Mouse (Mus musculus) limb, embryonic 14.5 days (tissue): Measurements from ENCODE around the gene Ccl21b. TPM values are rescaled to one million over a fixed set of nuclear protein-coding genes. Genes with fewer than 3 reads are reported as not detected.
"Not testable (repeated sequence)": the region's sequence is repeated elsewhere in the genome, so short reads cannot be mapped to it uniquely, and the experiment has no call there.

Experiments
- ATAC-seq: fragments of 200-750 bp; cut with Nextera tagmentation; 2 replicates; pipeline ENCODE4 v1.8.0; 2017; ENCODE audit warnings: low read depth, moderate number of reproducible peaks, moderate TSS enrichment; ENCODE audit not compliant: low FRiP score
- DNase-seq: peaks from one replicate; pipeline ENCODE4 v3.0.0-alpha.2; 2015; ENCODE audit warnings: low spot score
- H3K27ac ChIP-seq: fragments of 300-500 bp; sonication (generic); replicated peaks from 2 replicates; pipeline ENCODE4 v1.5.1; 2014; ENCODE audit warnings: low read depth, mild to moderate bottlenecking, low read length, moderate library complexity, mixed read lengths
- H3K27me3 ChIP-seq: fragments of 300-500 bp; sonication (generic); 2 replicates; pipeline ENCODE4 v1.6.1; 2014; ENCODE audit warnings: low read length, mixed read lengths; ENCODE audit not compliant: control insufficient read depth, insufficient read depth
- H3K36me3 ChIP-seq: fragments of 300-500 bp; sonication (generic); 2 replicates; pipeline ENCODE4 v1.6.1; 2014; ENCODE audit warnings: mild to moderate bottlenecking, low read length, moderate library complexity, mixed read lengths; ENCODE audit not compliant: control insufficient read depth, insufficient read depth
- H3K4me1 ChIP-seq: fragments of 300-500 bp; sonication (generic); 2 replicates; pipeline ENCODE4 v1.6.1; 2014; ENCODE audit warnings: antibody characterized with exemption, low read length, mixed read lengths; ENCODE audit not compliant: control insufficient read depth, insufficient read depth
- H3K4me2 ChIP-seq: fragments of 300-500 bp; sonication (generic); replicated peaks from 2 replicates; pipeline ENCODE4 v1.6.1; 2014; ENCODE audit warnings: low read depth, mild to moderate bottlenecking, low read length, moderate library complexity; ENCODE audit not compliant: severe bottlenecking
- H3K4me3 ChIP-seq: fragments of 300-500 bp; sonication (generic); replicated peaks from 2 replicates; pipeline ENCODE4 v1.5.1; 2014; ENCODE audit warnings: low read length
- H3K9ac ChIP-seq: fragments of 300-500 bp; sonication (generic); 2 replicates; pipeline ENCODE4 v1.6.1; 2014; ENCODE audit warnings: mild to moderate bottlenecking, low read depth, low read length, moderate library complexity; ENCODE audit not compliant: severe bottlenecking
- H3K9me3 ChIP-seq: fragments of 300-500 bp; sonication (generic); 2 replicates; pipeline ENCODE4 v1.6.1; 2016; ENCODE audit warnings: low read length; ENCODE audit not compliant: control insufficient read depth
- WGBS: fragments of 180-500 bp; shearing (Covaris S2); extraction: QIAGEN DNeasy Blood & Tissue Kit; methylation state at CpG from one replicate; pipeline ENCODE4 v1.1.7; 2014; 5-methylcytosine and 5-hydroxymethylcytosine counted together
- polyA plus RNA-seq, 2 experiments: library from polyadenylated mRNA; depleted of rRNA in 1 of 2; stranded (reverse) in 1 of 2; unstranded in 1 of 2; fragments of >200 nt; fragmentation: Nextera tagmentation in 1 of 2; extraction: Ambion mirVana in 1 of 2; gene quantifications; 2 replicates each; pipeline versions ENCODE4 v1.2.1 to v1.2.3; 2012 to 2014

Ccl21b gene
- polyA plus RNA-seq (2012; rRNA removed) (0.57 TPM in 1 of 2 replicates, not detected in the other), polyA plus RNA-seq (2014; fragmentation: Nextera tagmentation; extraction: Ambion mirVana) (1.4 TPM in 1 of 2 replicates, not detected in the other)

- DNase-seq = not testable (repeated sequence)
Measured at GRCm38 (mm10) chr4:42255467-42255866, at the start of gene Ccl21b. Ccl21b (plus strand) TSS chr4:42255767.

GRCm38 (mm10) chr4:42240339-42240738, 15.2 kb upstream of the Ccl21b start, which contains the start of gene Gm10600:
Gm10600 (plus strand) TSS chr4:42240639.
- not testable (repeated sequence) for H3K4me2 ChIP-seq, ATAC-seq, H3K27ac ChIP-seq, H3K27me3 ChIP-seq, H3K9ac ChIP-seq, H3K4me1 ChIP-seq, H3K9me3 ChIP-seq, H3K36me3 ChIP-seq, DNase-seq, H3K4me3 ChIP-seq
- no CpG with 5 or more reads among the region's 4 CpGs for WGBS

More at GRCm38 (mm10) chr4:42255467-42255866, at the start of gene Ccl21b:
- H3K36me3 ChIP-seq, H3K9me3 ChIP-seq, H3K4me1 ChIP-seq, H3K27me3 ChIP-seq, H3K9ac ChIP-seq, H3K4me3 ChIP-seq, H3K4me2 ChIP-seq, H3K27ac ChIP-seq, ATAC-seq: not testable (repeated sequence)
- WGBS = no CpG with 5 or more reads among the region's 5 CpGs

- DNase-seq, H3K4me1 ChIP-seq, H3K27ac ChIP-seq, H3K9me3 ChIP-seq, H3K4me2 ChIP-seq, H3K4me3 ChIP-seq, H3K27me3 ChIP-seq, ATAC-seq, H3K36me3 ChIP-seq, H3K9ac ChIP-seq: not testable (repeated sequence)
- no CpG with 5 or more reads among the region's 18 CpGs for WGBS
Measured at GRCm38 (mm10) chr4:42293967-42294366, 38.4 kb downstream of the Ccl21b start, which contains the start of gene Gm21953. Gm21953 (plus strand) TSS chr4:42294267.

Other genes starting within 250 kb of the Ccl21b start
- gene Gm21093, start 221.0 kb upstream of the Ccl21b start, polyA plus RNA-seq (2012; rRNA removed) = 0.04 and 0.20 TPM in 2 replicates
- gene Gm21093, start 221.0 kb upstream of the Ccl21b start, polyA plus RNA-seq (2014; fragmentation: Nextera tagmentation; extraction: Ambion mirVana) = 0.22 TPM in 1 of 2 replicates, not detected in the other
- gene Gm3893, start 164.6 kb upstream of the Ccl21b start, polyA plus RNA-seq (2012; rRNA removed) = not detected in 2 replicates
- not detected in 2 replicates for gene Gm3893, start 164.6 kb upstream of the Ccl21b start, polyA plus RNA-seq (2014; fragmentation: Nextera tagmentation; extraction: Ambion mirVana)
- not detected in 2 replicates for gene Gm13304, start 140.9 kb upstream of the Ccl21b start, polyA plus RNA-seq (2012; rRNA removed)
- 5.9 TPM in 1 of 2 replicates, not detected in the other for gene Gm13304, start 140.9 kb upstream of the Ccl21b start, polyA plus RNA-seq (2014; fragmentation: Nextera tagmentation; extraction: Ambion mirVana)
- gene Gm13306, start 102.3 kb upstream of the Ccl21b start, polyA plus RNA-seq (2012; rRNA removed) = 0.30 and 0.42 TPM in 2 replicates
- gene Gm13306, start 102.3 kb upstream of the Ccl21b start, polyA plus RNA-seq (2014; fragmentation: Nextera tagmentation; extraction: Ambion mirVana) = 0.64 TPM in 1 of 2 replicates, not detected in the other
- gene Gm13305, start 87.2 kb upstream of the Ccl21b start, polyA plus RNA-seq (2012; rRNA removed) = 0.10 and 0.20 TPM in 2 replicates
- gene Gm13305, start 87.2 kb upstream of the Ccl21b start, polyA plus RNA-seq (2014; fragmentation: Nextera tagmentation; extraction: Ambion mirVana) = 0.89 TPM in 1 of 2 replicates, not detected in the other
- not detected in 2 replicates for gene Gm10600, start 15.1 kb upstream of the Ccl21b start, polyA plus RNA-seq (2012; rRNA removed)
- not detected in 2 replicates for gene Gm10600, start 15.1 kb upstream of the Ccl21b start, polyA plus RNA-seq (2014; fragmentation: Nextera tagmentation; extraction: Ambion mirVana)
- not detected in 2 replicates for gene Gm21953, start 38.5 kb downstream of the Ccl21b start, polyA plus RNA-seq (2012; rRNA removed)
- gene Gm21953, start 38.5 kb downstream of the Ccl21b start, polyA plus RNA-seq (2014; fragmentation: Nextera tagmentation; extraction: Ambion mirVana) = not detected in 2 replicates
- 0.09 TPM in 1 of 2 replicates, not detected in the other for gene Fam205a3, start 62.6 kb downstream of the Ccl21b start, polyA plus RNA-seq (2012; rRNA removed)
- gene Fam205a3, start 62.6 kb downstream of the Ccl21b start, polyA plus RNA-seq (2014; fragmentation: Nextera tagmentation; extraction: Ambion mirVana) = not detected in 2 replicates
- gene Gm21586, start 183.6 kb downstream of the Ccl21b start, polyA plus RNA-seq (2012; rRNA removed) = not detected in 2 replicates
- gene Gm21586, start 183.6 kb downstream of the Ccl21b start, polyA plus RNA-seq (2014; fragmentation: Nextera tagmentation; extraction: Ambion mirVana) = not detected in 2 replicates
- gene Gm2163, start 211.0 kb downstream of the Ccl21b start, polyA plus RNA-seq (2012; rRNA removed) = 0.35 and 0.43 TPM in 2 replicates
- 0.15 and 0.18 TPM in 2 replicates for gene Gm2163, start 211.0 kb downstream of the Ccl21b start, polyA plus RNA-seq (2014; fragmentation: Nextera tagmentation; extraction: Ambion mirVana)